Mouse (Mus musculus): Measurements from ENCODE around the gene Zfp354c. TPM values are rescaled to one million over a fixed set of nuclear protein-coding genes. Genes with fewer than 3 reads are reported as not detected.

The Zfp354c gene
- polyA plus RNA-seq, 2 experiments, result 33.8 to 57.4 TPM

- ATAC-seq (ENCODE audit: low FRiP score, low read depth), result no peak
- peak overlapping the region; percentile 87 for H3K4me3 ChIP-seq (replicated peaks; ENCODE audit: low read length)
- WGBS, result 36% methylated on average over 2 of the region's 2 CpGs
Measured at GRCm38 (mm10) chr11:50826214-50826613, 1.3 kb downstream of the Zfp354c start.

GRCm38 (mm10) chr11:50814233-50814632 is 13.3 kb downstream of the Zfp354c start:
- peaks cover 65% of the 10 kb centered on the region for H3K9me3 ChIP-seq (ENCODE audit: control insufficient read depth, low read length)
- 97% methylated on average over 4 of the region's 4 CpGs for WGBS
- H3K4me2 ChIP-seq (replicated peaks; ENCODE audit: low read depth, low read length, severe bottlenecking), result no peak overlapping the region
- DNase-seq (ENCODE audit: low spot score) (no peak), ATAC-seq (ENCODE audit: low FRiP score, low read depth) (no peak)
- H3K4me3 ChIP-seq (replicated peaks; ENCODE audit: low read length), result no peak overlapping the region
- H3K27ac ChIP-seq (replicated peaks; ENCODE audit: low read depth, low read length), result no peak overlapping the region
- H3K27me3 ChIP-seq (ENCODE audit: control insufficient read depth, insufficient read depth, low read length), result no peaks in the 10 kb centered on the region
- no peaks in the 10 kb centered on the region for H3K4me1 ChIP-seq (ENCODE audit: control insufficient read depth, insufficient read depth, low read length)
- no peak overlapping the region for H3K9ac ChIP-seq (ENCODE audit: low read depth, low read length, severe bottlenecking)
- TF ChIP-seq POLR2A (IDR thresholded peaks at IDR 0.05; ENCODE audit: borderline replicate concordance, extremely low read depth, insufficient read depth, insufficient read length), result no peak
- peaks cover 95% of the 10 kb centered on the region for H3K36me3 ChIP-seq (ENCODE audit: control insufficient read depth, insufficient read depth, low read length)

More at GRCm38 (mm10) chr11:50826214-50826613, 1.3 kb downstream of the Zfp354c start:
- H3K9me3 ChIP-seq (ENCODE audit: control insufficient read depth, low read length), result no peaks in the 10 kb centered on the region
- no peak for DNase-seq (ENCODE audit: low spot score)
- H3K4me1 ChIP-seq (ENCODE audit: control insufficient read depth, insufficient read depth, low read length), result peaks cover 8% of the 10 kb centered on the region
- H3K36me3 ChIP-seq (ENCODE audit: control insufficient read depth, insufficient read depth, low read length), result peaks cover 49% of the 10 kb centered on the region
- peak overlapping the region; percentile 52 for H3K4me2 ChIP-seq (replicated peaks; ENCODE audit: low read depth, low read length, severe bottlenecking)
- H3K27me3 ChIP-seq (ENCODE audit: control insufficient read depth, insufficient read depth, low read length), result no peaks in the 10 kb centered on the region
- H3K27ac ChIP-seq (replicated peaks; ENCODE audit: low read depth, low read length), result 0 out of 2 replicates have a peak overlapping the region, but pooled peaks have one; percentile 85
- peak overlapping the region; percentile 96 for H3K9ac ChIP-seq (ENCODE audit: low read depth, low read length, severe bottlenecking)
- TF ChIP-seq POLR2A (IDR thresholded peaks at IDR 0.05; ENCODE audit: borderline replicate concordance, extremely low read depth, insufficient read depth, insufficient read length), result no peak

- H3K9me3 ChIP-seq (ENCODE audit: control insufficient read depth, low read length), result no peaks in the 10 kb centered on the region
- no peak overlapping the region for H3K4me3 ChIP-seq (replicated peaks; ENCODE audit: low read length)
- TF ChIP-seq POLR2A (IDR thresholded peaks at IDR 0.05; ENCODE audit: borderline replicate concordance, extremely low read depth, insufficient read depth, insufficient read length), result no peak
- H3K36me3 ChIP-seq (ENCODE audit: control insufficient read depth, insufficient read depth, low read length), result no peaks in the 10 kb centered on the region
- no peaks in the 10 kb centered on the region for H3K27me3 ChIP-seq (ENCODE audit: control insufficient read depth, insufficient read depth, low read length)
- no peak overlapping the region for H3K4me2 ChIP-seq (replicated peaks; ENCODE audit: low read depth, low read length, severe bottlenecking)
- H3K27ac ChIP-seq (replicated peaks; ENCODE audit: low read depth, low read length), result no peak overlapping the region
- no peaks in the 10 kb centered on the region for H3K4me1 ChIP-seq (ENCODE audit: control insufficient read depth, insufficient read depth, low read length)
- no peak for DNase-seq (ENCODE audit: low spot score)
- no peak for ATAC-seq (ENCODE audit: low FRiP score, low read depth)
- H3K9ac ChIP-seq (ENCODE audit: low read depth, low read length, severe bottlenecking), result no peak overlapping the region
Measured at GRCm38 (mm10) chr11:50798836-50799235, 28.7 kb downstream of the Zfp354c start.

- Histone ChIP-seq H3K9me3 (ENCODE audit: control insufficient read depth, low read length) (no peaks in the 10 kb centered on the region), H3K4me1 (ENCODE audit: control insufficient read depth, insufficient read depth, low read length) (no peaks in the 10 kb centered on the region), H3K4me3 (replicated peaks; ENCODE audit: low read length) (no peak overlapping the region), H3K27me3 (ENCODE audit: control insufficient read depth, insufficient read depth, low read length) (no peaks in the 10 kb centered on the region), H3K4me2 (replicated peaks; ENCODE audit: low read depth, low read length, severe bottlenecking) (no peak overlapping the region), H3K9ac (ENCODE audit: low read depth, low read length, severe bottlenecking) (no peak overlapping the region), H3K36me3 (ENCODE audit: control insufficient read depth, insufficient read depth, low read length) (no peaks in the 10 kb centered on the region), H3K27ac (replicated peaks; ENCODE audit: low read depth, low read length) (no peak overlapping the region)
- no peak for TF ChIP-seq POLR2A (IDR thresholded peaks at IDR 0.05; ENCODE audit: borderline replicate concordance, extremely low read depth, insufficient read depth, insufficient read length)
- ATAC-seq (ENCODE audit: low FRiP score, low read depth) (no peak), DNase-seq (ENCODE audit: low spot score) (no peak)
- WGBS, result 41% methylated on average over 11 of the region's 11 CpGs
Measured at GRCm38 (mm10) chr11:50797674-50798073, 29.9 kb downstream of the Zfp354c start.

DNA sequence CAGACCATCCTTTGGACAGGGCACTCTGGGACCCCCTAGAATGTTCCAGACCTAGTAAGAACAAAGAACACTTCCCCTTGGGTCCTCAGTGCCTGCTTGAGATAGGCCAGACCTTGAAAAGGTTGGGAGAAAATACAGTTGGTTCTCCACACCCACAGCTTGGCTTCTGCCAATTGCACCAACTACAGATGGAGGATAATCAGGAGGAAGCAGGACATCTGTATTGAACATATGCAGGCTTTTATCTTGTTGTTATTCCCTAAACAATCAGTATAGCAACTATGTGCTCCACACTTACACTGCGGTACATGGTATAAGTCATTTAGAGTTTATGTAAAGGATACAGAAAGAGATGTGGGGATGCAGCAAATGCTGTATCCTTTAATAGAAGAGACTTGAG is 56.5 kb downstream of the Zfp354c start:
- 94% methylated on average over 1 of the region's 1 CpGs for WGBS
- Histone ChIP-seq H3K36me3 (ENCODE audit: control insufficient read depth, insufficient read depth, low read length) (no peaks in the 10 kb centered on the region; the same call in 1 of the 2 replicates), H3K27me3 (ENCODE audit: control insufficient read depth, insufficient read depth, low read length) (no peaks in the 10 kb centered on the region), H3K27ac (replicated peaks; ENCODE audit: low read depth, low read length) (no peak overlapping the region), H3K4me1 (ENCODE audit: control insufficient read depth, insufficient read depth, low read length) (peaks cover 5% of the 10 kb centered on the region; the same call in 1 of the 2 replicates), H3K4me2 (replicated peaks; ENCODE audit: low read depth, low read length, severe bottlenecking) (no peak overlapping the region), H3K9me3 (ENCODE audit: control insufficient read depth, low read length) (no peaks in the 10 kb centered on the region), H3K9ac (ENCODE audit: low read depth, low read length, severe bottlenecking) (no peak overlapping the region), H3K4me3 (replicated peaks; ENCODE audit: low read length) (no peak overlapping the region)
- no peak for TF ChIP-seq POLR2A (IDR thresholded peaks at IDR 0.05; ENCODE audit: borderline replicate concordance, extremely low read depth, insufficient read depth, insufficient read length)
- DNase-seq (ENCODE audit: low spot score) (no peak), ATAC-seq (ENCODE audit: low FRiP score, low read depth) (no peak)
